In the genomic region with DNA sequence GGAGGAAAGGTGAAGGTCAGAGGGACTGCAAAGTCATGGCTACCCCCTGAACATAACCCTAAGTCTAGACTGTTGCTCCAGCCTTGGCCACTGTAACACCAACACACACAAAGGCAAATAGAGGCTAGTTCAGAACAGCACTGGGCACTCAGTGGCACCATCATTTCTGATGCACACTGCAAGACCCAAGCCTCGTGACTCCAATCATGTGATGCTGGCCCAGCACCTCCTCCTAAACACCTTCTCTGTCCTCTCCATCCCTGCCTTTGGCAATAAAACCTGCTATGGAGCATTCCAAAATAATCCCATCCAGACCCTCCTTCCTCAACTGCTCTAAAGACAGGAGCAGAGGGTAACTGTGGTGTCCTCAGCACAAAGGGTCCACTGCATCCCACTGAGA, we compare ENCODE assay signal across 19 mouse cellular contexts.
"Had no signal": no experiment of that assay in that cellular context is flagged by ENCODE, and none has a peak within 500 bp of the region (broad histone marks: within the 10 kb centered on the region; RNA-seq: fewer than 3 reads in every experiment).

No protein-coding gene starts in this region.

- H3K9ac ChIP-seq: heart, embryonic 13.5 days; heart, embryonic 15.5 days; hindbrain, embryonic 13.5 days; hindbrain, embryonic 15.5 days; limb, embryonic 13.5 days; limb, embryonic 15.5 days; liver, embryonic 12.5 days; liver, embryonic 14.5 days had no signal

- DNase-seq: gastrocnemius, postnatal 14 days; gastrocnemius, postnatal 36 days; heart, adult 2 months; heart, postnatal 14 days; heart, postnatal 36 days; kidney, adult 8-10 months; kidney, postnatal 10 days; layer of hippocampus, adult 9-11 months; layer of hippocampus, postnatal 36 days; left cerebral cortex, postnatal 4 days had no signal

- H3K27ac ChIP-seq: heart, adult 2 months; heart, embryonic 13.5 days; heart, embryonic 15.5 days; hindbrain, embryonic 13.5 days; hindbrain, embryonic 15.5 days; hindbrain, postnatal 0 days; limb, embryonic 13.5 days; limb, embryonic 15.5 days; liver, embryonic 12.5 days; liver, embryonic 14.5 days had no signal

- H3K36me3 ChIP-seq: heart, embryonic 13.5 days; heart, embryonic 15.5 days; hindbrain, embryonic 13.5 days; hindbrain, embryonic 15.5 days; liver, embryonic 12.5 days had no signal

- H3K4me3 ChIP-seq: heart, adult 2 months; heart, embryonic 13.5 days; heart, embryonic 15.5 days; hindbrain, embryonic 13.5 days; hindbrain, embryonic 15.5 days; limb, embryonic 13.5 days; limb, embryonic 15.5 days; liver, embryonic 12.5 days had no signal

- H3K27me3 ChIP-seq: heart, embryonic 13.5 days; heart, embryonic 15.5 days; hindbrain, embryonic 15.5 days; limb, embryonic 13.5 days; limb, embryonic 15.5 days; liver, embryonic 12.5 days had no signal

- H3K9me3 ChIP-seq: heart, embryonic 13.5 days; heart, embryonic 15.5 days; hindbrain, embryonic 13.5 days; hindbrain, embryonic 15.5 days; limb, embryonic 13.5 days; limb, embryonic 15.5 days; liver, embryonic 12.5 days had no signal

- H3K4me1 ChIP-seq: hindbrain, embryonic 13.5 days had no signal
